Mouse (Mus musculus): Measurements from ENCODE around the gene Pik3r3. TPM values are rescaled to one million over a fixed set of nuclear protein-coding genes. Genes with fewer than 3 reads are reported as not detected.

Pik3r3 gene
- 29.1 and 31.4 TPM in 2 replicates for polyA plus RNA-seq (2012; rRNA removed)

DNA sequence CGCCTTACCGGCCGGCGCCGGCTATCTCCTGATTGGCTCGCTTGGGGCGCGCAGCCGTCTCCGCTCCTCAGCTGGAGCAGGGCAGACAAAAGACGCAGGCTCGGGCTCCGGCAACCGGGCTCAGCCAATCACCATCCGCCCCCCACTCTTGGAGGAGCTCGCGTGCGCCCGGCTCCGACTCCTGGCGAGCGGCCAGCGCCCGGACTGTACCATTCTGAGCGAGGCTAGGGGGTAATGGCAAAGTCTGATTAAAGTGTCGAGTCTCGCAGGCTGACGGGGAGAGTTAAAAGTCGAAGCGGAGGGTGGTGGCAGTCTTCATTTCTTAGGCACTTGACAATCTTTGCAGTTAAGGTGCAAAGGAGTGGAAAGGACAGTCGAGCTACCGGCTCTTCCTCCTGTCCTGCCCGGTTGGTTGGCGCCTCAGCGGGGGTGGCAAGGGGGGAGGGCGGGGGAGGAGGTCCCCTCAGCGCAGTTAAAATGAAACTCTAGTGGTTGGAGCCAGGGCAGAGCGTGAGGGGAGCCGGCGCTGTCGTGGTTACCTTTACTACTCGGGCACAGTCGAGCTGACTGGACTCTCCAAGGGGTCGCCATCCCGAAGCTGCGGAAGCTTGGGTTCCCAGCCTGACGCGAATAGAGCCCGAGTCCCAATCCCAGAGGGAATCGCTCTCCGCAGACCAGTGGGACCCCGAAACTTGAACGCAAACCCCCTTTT is at the start of gene Pik3r3:
Pik3r3 (plus strand) TSS at position 479 of the 712 bp plus-strand sequence.

DNA sequence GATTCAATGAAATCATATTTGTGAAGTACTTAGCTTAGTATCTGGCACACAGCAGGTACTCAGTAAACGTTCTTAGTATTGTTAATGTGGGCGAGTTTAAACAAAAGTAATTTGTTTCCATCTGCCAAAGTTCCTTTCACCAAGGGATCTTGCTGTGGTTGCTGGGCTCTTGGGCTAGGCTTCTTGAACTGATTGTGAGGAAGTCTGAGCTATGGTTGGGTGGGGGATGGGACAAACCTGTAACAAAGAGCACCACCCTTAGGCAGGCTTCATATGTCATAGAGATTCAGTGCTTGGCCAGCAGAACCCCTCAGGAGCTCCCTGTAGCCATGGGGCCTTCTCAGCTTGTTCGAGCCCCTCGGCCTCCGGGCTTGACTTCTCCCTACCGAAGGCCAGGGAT is 48.3 kb upstream of the Pik3r3 start, which contains the start of the genes 1700042G07Rik and Gm49337:
1700042G07Rik (plus strand) TSS at position 301 of the 400 bp plus-strand sequence.
Gm49337 (plus strand) TSS at position 313 of the 400 bp plus-strand sequence.

Other genes starting within 250 kb of the Pik3r3 start
- 40.5 and 63.8 TPM in 2 replicates for gene Faah, start 203.7 kb upstream of the Pik3r3 start, polyA plus RNA-seq (2012; rRNA removed)
- 5.4 and 6.4 TPM in 2 replicates for gene Nsun4, start 167.7 kb upstream of the Pik3r3 start, polyA plus RNA-seq (2012; rRNA removed)
- gene Uqcrh, start 146.5 kb upstream of the Pik3r3 start, polyA plus RNA-seq (2012; rRNA removed): 108 and 143 TPM in 2 replicates
- gene Lrrc41, start 146.3 kb upstream of the Pik3r3 start, polyA plus RNA-seq (2012; rRNA removed): 65.1 and 95.1 TPM in 2 replicates
- gene Rad54l, start 97.9 kb upstream of the Pik3r3 start, polyA plus RNA-seq (2012; rRNA removed): 1.7 and 2.0 TPM in 2 replicates
- 26.3 and 26.9 TPM in 2 replicates for gene Pomgnt1, start 97.8 kb upstream of the Pik3r3 start, polyA plus RNA-seq (2012; rRNA removed)
- gene Lurap1, start 70.3 kb upstream of the Pik3r3 start, polyA plus RNA-seq (2012; rRNA removed): 1.4 and 1.7 TPM in 2 replicates
- gene Tspan1, start 54.0 kb upstream of the Pik3r3 start, polyA plus RNA-seq (2012; rRNA removed): 561 and 780 TPM in 2 replicates
- 0.86 and 1.2 TPM in 2 replicates for gene 1700042G07Rik, start 48.2 kb upstream of the Pik3r3 start, polyA plus RNA-seq (2012; rRNA removed)
- gene Gm49337, start 48.2 kb upstream of the Pik3r3 start, polyA plus RNA-seq (2012; rRNA removed): not detected in 2 replicates
- gene Mast2, start 242.6 kb downstream of the Pik3r3 start, polyA plus RNA-seq (2012; rRNA removed): 141 and 181 TPM in 2 replicates

All from colon, adult 2 months (tissue).